Mouse (Mus musculus) forebrain, embryonic 13.5 days (tissue): ENCODE measurements at regions not wholly inside any gene's neighbourhood (a gene's known extent, or its start where the extent isn't known, plus 50 kb on each side); places are given as distances from the start of the nearest gene placed in this dataset.

Experiments
- ATAC-seq: fragments of 200-750 bp; cut with Nextera tagmentation; 2 replicates; pipeline ENCODE4 v1.8.0; 2017
- H3K27ac ChIP-seq: fragments of 300-500 bp; sonication (generic); 2 replicates; pipeline ENCODE4 v1.5.1; 2015; ENCODE audit warnings: inconsistent platforms, mild to moderate bottlenecking, moderate library complexity
- H3K27me3 ChIP-seq: fragments of 300-500 bp; sonication (generic); 2 replicates; pipeline ENCODE4 v1.6.1; 2015; ENCODE audit warnings: mild to moderate bottlenecking, inconsistent platforms
- H3K36me3 ChIP-seq: fragments of 300-500 bp; sonication (generic); 2 replicates; pipeline ENCODE4 v1.6.1; 2015; ENCODE audit warnings: mild to moderate bottlenecking, inconsistent platforms; ENCODE audit not compliant: poor library complexity, severe bottlenecking
- H3K4me1 ChIP-seq: fragments of 300-500 bp; sonication (generic); 2 replicates; pipeline ENCODE4 v1.6.1; 2015; ENCODE audit warnings: inconsistent platforms
- H3K4me2 ChIP-seq: fragments of 300-500 bp; sonication (generic); 2 replicates; pipeline ENCODE4 v1.6.1; 2015; ENCODE audit warnings: inconsistent platforms, mild to moderate bottlenecking, moderate library complexity
- H3K4me3 ChIP-seq: fragments of 300-500 bp; sonication (generic); 2 replicates; pipeline ENCODE4 v1.5.1; 2015; ENCODE audit warnings: mild to moderate bottlenecking, inconsistent platforms
- H3K9ac ChIP-seq: fragments of 300-500 bp; sonication (generic); 2 replicates; pipeline ENCODE4 v1.6.1; 2015; ENCODE audit warnings: mild to moderate bottlenecking, inconsistent platforms
- H3K9me3 ChIP-seq: fragments of 300-500 bp; sonication (generic); replicated peaks from 2 replicates; pipeline ENCODE4 v1.6.1; 2016; ENCODE audit warnings: inconsistent platforms
- WGBS: fragments of 180-500 bp; shearing (Covaris S2); methylation state at CpG from one replicate; pipeline ENCODE4 v1.1.7; 2015; 5-methylcytosine and 5-hydroxymethylcytosine counted together

DNA sequence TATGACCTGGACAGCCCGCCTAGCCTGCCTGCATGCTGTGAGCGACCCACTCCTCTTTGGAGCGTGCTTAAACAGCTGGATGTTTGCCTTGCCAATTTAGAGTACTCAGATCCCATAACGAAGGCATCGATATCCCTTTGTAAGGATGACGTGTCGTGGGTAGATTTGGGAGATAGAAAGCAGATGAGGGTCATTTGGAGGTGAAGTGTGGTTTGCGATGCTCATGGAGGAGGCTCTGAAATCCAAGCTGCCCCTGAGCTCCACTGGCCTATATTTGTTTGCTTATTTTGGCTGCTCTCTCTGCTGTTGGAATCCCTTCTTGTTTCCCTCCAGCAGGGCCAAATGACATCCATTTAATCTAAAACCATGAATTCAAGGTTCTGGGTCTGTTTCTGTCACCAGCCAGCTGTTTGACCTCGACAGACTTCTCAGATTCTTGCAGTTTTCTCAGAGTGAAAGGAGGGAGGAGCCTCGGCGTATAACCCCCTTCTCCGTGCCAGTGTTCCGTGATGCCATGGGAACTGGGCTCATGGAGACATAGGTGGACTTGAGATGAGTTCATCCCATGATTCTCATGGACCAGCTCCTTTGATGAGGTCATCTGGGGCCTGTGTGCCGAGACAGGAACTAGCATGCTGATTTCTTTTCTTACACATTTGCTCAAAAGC lies 144.7 kb upstream of the Mki67 start:
- no peak for ATAC-seq
- no peak overlapping the region for H3K27ac ChIP-seq
- H3K9me3 ChIP-seq, result no peaks in the 10 kb centered on the region
- H3K27me3 ChIP-seq, result peaks cover 22% of the 10 kb centered on the region
- 58% methylated on average over 14 of the region's 14 CpGs for WGBS
- no peak overlapping the region for H3K4me3 ChIP-seq
- no peak overlapping the region for H3K4me2 ChIP-seq
- no peak overlapping the region for H3K9ac ChIP-seq
- H3K4me1 ChIP-seq, result peaks cover 14% of the 10 kb centered on the region
- no peaks in the 10 kb centered on the region for H3K36me3 ChIP-seq

DNA sequence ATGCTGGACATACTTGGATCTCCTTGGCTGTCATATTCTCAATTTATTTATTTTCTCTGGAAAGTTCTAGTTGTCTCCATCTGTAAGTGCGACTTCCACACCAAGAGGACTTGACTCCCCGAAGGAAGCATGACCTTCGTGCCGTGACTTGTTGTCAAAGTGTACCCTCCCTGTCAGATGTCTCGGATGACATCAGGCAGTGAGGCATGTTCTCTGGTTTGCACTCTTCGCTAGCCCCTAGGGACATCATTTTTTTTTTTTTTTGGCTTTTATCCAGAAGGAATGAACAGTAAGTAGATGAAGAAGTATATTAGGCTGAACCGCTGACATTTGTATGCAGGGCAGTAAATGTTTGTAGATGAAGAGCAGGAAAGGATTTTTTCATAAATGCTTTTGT lies 145.2 kb upstream of the Mki67 start:
- Histone ChIP-seq H3K36me3 (no peaks in the 10 kb centered on the region), H3K9ac (no peak overlapping the region), H3K9me3 (no peaks in the 10 kb centered on the region), H3K27me3 (peaks cover 19% of the 10 kb centered on the region), H3K27ac (no peak overlapping the region), H3K4me3 (no peak overlapping the region), H3K4me2 (no peak overlapping the region), H3K4me1 (peaks cover 14% of the 10 kb centered on the region)
- no peak for ATAC-seq
- 71% methylated on average over 7 of the region's 7 CpGs for WGBS

DNA sequence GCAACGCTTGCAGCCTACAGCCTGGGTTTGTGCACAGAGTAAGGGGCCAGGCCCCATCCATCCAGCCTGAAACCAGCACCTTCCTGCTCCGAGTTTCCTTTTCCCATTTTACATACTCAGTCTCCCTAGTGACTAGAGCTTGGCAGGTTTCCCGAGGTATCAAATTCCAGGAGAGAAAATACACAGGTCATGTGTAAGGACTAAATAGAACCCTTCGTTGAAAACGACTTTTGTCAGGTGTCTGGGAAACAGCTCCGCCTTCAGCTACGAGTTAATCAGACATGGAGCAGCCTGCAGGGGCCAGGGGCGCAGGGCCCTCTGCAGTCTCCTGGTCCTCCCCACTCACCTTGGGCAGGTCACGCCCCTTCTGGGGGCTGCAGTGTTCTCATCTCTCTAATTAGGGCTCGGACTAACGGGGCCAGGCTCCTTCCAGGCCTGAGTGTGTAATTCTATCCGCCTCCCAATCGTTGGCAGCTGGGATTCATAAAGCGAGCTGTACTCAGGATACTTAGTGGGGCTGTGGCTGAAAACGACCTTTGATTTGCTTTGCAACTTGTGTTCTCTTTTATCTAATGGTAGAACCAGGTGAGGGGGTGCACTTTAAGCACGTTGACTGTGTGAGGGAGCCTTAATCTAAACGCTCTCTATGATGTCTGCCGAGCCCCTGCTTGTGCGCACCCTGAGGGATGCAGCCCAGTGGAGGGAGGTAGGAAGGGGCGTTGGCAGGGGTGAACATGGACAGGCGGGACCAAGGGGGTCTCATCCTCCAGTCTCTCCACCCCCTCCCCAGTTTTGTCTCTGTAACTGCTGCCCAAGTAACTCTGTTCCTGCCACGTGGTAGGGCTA lies 147.6 kb upstream of the Mki67 start:
- peaks cover 14% of the 10 kb centered on the region for H3K4me1 ChIP-seq
- no peak overlapping the region for H3K9ac ChIP-seq
- 39% methylated on average over 22 of the region's 22 CpGs for WGBS
- H3K4me2 ChIP-seq, result no peak overlapping the region
- H3K27ac ChIP-seq, result no peak overlapping the region
- no peaks in the 10 kb centered on the region for H3K9me3 ChIP-seq
- peaks cover 5% of the 10 kb centered on the region; the same call in 1 of the 2 replicates for H3K27me3 ChIP-seq
- no peak overlapping the region for H3K4me3 ChIP-seq
- peak; percentile 36; the same call in 1 of the 2 replicates for ATAC-seq
- no peaks in the 10 kb centered on the region for H3K36me3 ChIP-seq

DNA sequence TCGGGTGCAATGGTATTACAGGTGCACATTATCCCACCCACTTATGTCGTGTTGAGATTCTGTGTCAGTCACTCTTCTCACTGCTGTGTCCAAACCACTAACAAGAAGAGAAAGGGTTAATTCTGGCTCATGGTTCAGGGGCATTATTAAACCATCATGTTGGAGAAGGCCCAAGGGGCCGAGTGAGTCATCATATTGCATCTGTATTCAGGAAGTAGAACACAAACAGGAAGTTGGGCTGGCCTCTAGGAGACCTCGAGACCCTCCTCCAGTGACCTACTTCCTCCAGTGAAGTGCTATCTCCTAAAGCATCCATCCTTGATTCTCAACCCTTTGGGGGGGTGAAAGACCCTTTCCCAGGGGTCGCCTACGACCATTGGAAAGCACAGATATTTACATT lies 154.8 kb upstream of the Mki67 start:
- H3K4me1 ChIP-seq, result no peaks in the 10 kb centered on the region
- H3K9me3 ChIP-seq, result no peaks in the 10 kb centered on the region

DNA sequence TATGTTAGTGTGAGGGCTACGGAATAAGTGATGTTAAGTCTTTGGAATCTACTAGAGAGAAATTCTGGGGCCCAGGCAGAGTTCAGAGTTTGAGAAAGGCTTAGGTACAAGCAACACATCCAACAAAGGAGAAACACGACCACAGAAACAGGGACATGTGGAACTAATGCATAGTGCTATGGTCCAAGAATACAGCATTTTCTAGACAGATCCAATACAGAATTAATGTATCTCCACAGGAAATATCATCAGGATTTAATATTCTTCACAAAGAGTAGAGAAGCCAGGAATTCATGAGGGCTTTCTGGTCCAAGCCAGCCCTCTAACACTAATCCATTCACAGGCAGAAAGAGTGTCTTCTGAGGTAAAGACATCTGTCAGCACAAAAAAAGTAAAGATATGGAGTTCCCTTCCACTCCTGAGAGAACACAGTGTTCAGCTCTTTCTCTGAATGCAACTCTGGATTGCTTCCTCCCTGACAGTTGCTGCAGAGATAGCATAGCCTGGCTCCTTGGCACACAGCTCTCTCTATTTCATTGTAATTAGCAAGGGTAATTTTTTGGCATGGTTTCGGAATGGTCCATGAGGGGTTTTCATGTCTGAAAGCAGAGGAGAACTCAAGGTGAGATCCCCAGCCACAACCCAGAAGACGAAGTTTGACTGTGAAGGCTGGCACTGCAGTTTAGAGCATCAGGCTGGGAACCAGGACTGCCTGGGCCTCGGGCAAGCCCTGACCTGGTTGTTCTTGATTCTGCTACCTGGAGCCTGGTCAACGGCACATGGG lies 161.1 kb upstream of the Mki67 start:
- Histone ChIP-seq H3K27me3 (no peaks in the 10 kb centered on the region), H3K4me2 (no peak overlapping the region), H3K4me3 (no peak overlapping the region), H3K4me1 (no peaks in the 10 kb centered on the region), H3K36me3 (no peaks in the 10 kb centered on the region), H3K9me3 (no peaks in the 10 kb centered on the region), H3K27ac (no peak overlapping the region), H3K9ac (no peak overlapping the region)
- ATAC-seq, result no peak
- 90% methylated on average over 6 of the region's 6 CpGs for WGBS

More for the DNA sequence above, 154.8 kb upstream of the Mki67 start:
- ATAC-seq, result no peak
- no peak overlapping the region for H3K4me3 ChIP-seq
- no peak overlapping the region for H3K27ac ChIP-seq
- H3K4me2 ChIP-seq, result no peak overlapping the region
- 83% methylated on average over 6 of the region's 6 CpGs for WGBS
- H3K9ac ChIP-seq, result no peak overlapping the region
- no peaks in the 10 kb centered on the region for H3K27me3 ChIP-seq
- H3K36me3 ChIP-seq, result no peaks in the 10 kb centered on the region

DNA sequence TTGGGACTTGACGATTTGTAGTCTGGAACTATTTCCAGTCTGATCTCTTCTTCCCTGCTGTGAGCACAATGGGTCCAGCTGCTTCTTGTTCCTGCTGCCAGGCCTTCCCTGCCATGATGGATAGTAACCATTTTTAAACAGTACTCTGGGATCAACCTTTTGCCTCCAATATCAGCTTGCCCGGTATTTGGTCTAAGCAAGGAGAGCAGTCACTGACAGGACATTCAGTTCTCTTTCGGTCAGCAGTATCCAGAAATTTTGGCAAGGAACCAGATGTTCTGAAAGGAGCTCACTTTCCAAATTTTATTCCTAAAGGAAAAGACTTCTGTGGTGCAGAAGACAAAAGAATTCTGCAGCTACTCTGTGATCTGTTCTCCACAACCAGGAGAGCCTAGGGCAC lies 162.6 kb upstream of the Mki67 start:
- H3K4me2 ChIP-seq, result no peak overlapping the region
- no peak overlapping the region for H3K27ac ChIP-seq
- no peaks in the 10 kb centered on the region for H3K36me3 ChIP-seq
- ATAC-seq, result no peak
- 79% methylated on average over 3 of the region's 3 CpGs for WGBS
- no peaks in the 10 kb centered on the region for H3K27me3 ChIP-seq
- H3K9ac ChIP-seq, result no peak overlapping the region
- H3K4me3 ChIP-seq, result no peak overlapping the region
- no peaks in the 10 kb centered on the region for H3K9me3 ChIP-seq
- no peaks in the 10 kb centered on the region for H3K4me1 ChIP-seq

DNA sequence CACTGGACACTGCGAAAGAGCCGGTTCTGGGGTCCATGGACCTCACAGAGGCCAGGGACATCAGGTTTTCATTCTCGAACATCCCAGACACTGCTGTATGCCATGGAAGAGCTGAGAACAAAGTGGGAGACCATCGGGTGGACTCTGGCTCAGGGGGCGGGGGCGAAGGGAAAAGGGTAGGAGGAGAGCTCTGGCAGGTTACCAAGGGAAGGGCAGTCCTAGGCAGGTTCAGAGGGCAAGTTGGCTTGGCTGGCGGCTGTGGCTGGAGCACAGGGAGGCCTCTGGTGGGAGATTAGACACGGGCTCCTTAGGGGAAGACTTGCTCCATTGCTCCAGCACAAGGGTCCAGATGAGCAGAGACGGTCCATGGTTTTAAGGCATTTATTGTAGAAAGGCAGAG lies 164.3 kb upstream of the Mki67 start:
- Histone ChIP-seq H3K4me3 (no peak overlapping the region), H3K27ac (no peak overlapping the region), H3K27me3 (no peaks in the 10 kb centered on the region), H3K9ac (no peak overlapping the region), H3K4me1 (no peaks in the 10 kb centered on the region), H3K4me2 (no peak overlapping the region), H3K36me3 (no peaks in the 10 kb centered on the region), H3K9me3 (no peaks in the 10 kb centered on the region)
- no peak for ATAC-seq
- 91% methylated on average over 9 of the region's 9 CpGs for WGBS

DNA sequence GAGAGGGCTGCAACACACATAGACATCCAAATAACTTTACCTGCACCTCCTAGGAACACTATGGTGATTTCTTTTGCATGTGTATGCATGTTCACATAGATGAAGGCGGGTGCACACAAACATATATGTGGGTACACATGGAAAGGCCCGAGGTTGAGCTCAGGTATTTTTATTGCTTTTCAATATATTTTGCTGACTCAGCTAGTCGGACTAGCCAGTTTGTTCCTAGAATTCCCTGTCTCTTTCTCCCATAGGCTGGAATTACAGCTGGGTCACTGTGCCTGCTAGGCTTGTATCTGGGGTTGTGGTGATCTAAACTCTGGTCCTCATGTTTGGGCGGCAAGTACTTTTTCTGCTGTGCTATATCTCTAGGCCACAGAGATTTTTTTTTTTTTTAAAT lies 166.1 kb upstream of the Mki67 start:
- H3K4me2 ChIP-seq, result no peak overlapping the region
- H3K27me3 ChIP-seq, result no peaks in the 10 kb centered on the region
- ATAC-seq, result no peak
- no peaks in the 10 kb centered on the region for H3K4me1 ChIP-seq
- H3K9me3 ChIP-seq, result no peaks in the 10 kb centered on the region
- H3K27ac ChIP-seq, result no peak overlapping the region
- no peak overlapping the region for H3K4me3 ChIP-seq
- no peak overlapping the region for H3K9ac ChIP-seq
- no peaks in the 10 kb centered on the region for H3K36me3 ChIP-seq
- 91% methylated on average over 4 of the region's 4 CpGs for WGBS

DNA sequence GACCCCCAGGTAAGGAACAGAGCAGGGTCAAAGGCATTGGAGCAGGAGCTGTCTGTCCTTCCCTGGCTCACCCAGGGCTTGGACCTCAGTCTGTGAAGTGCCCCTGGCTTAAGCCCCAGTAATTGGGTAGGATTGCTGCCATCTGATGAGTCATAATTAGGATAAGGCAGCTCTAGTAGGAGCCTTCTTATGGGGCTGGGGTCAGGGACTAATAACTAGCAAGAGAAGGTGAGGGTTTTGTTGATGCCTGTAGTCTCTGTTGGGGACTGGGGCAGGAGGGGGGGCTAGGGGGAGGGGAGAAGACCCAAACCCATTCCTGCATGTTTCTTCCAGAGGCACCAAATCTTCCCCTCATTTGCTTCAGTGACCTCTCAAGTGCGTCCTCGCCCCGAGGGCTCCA lies 172.4 kb upstream of the Mki67 start:
- 0 out of 2 replicates have a peak overlapping the region, but pooled peaks have one; percentile 10 for H3K9ac ChIP-seq
- no peaks in the 10 kb centered on the region for H3K9me3 ChIP-seq
- WGBS, result 3% methylated on average over 3 of the region's 3 CpGs
- no peaks in the 10 kb centered on the region for H3K36me3 ChIP-seq
- peaks cover 14% of the 10 kb centered on the region for H3K4me1 ChIP-seq
- H3K4me3 ChIP-seq, result no peak overlapping the region
- no peak overlapping the region for H3K27ac ChIP-seq
- H3K27me3 ChIP-seq, result no peaks in the 10 kb centered on the region
- peak overlapping the region; percentile 45 for H3K4me2 ChIP-seq
- ATAC-seq, result peak; percentile 27; the same call in 1 of the 2 replicates

DNA sequence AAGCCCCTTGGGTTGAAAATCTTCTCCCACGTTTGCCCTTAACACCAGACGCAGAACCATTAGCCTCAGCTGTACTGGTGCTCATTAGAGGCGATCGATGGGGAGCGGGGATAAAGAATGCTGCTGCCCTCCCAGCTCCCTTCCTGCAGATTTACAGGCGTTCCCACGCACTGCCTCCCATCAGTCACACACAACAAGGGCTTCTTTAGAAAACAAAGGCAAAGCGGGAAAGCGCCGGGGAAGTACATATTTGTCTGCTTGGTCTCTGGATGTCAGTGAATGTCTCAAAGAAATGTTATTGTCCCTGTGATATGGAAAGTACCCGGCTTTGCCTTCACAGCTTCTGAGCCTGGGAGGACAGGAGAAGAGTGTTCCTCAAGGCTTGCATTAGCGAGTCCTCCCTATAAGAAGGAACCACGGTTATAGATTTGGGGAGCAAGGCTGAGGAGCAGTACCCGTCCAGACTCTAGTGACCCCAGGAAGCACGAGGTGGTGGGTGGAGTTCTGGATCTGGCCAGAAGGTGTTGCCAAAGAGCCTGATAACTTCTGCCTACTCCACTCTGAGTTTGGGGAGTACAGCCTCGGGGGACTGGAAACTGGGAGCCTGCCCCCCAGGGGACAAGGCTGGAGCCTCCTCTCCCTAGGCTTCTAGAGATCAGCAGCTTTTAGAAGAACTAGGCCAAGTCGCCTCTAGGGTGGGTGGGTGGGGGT lies 173.0 kb upstream of the Mki67 start:
- peak overlapping the region; percentile 45 for H3K4me2 ChIP-seq
- no peaks in the 10 kb centered on the region for H3K27me3 ChIP-seq
- H3K27ac ChIP-seq, result no peak overlapping the region
- peaks cover 14% of the 10 kb centered on the region for H3K4me1 ChIP-seq
- peak; percentile 38; the same call in 1 of the 2 replicates for ATAC-seq
- H3K4me3 ChIP-seq, result no peak overlapping the region
- 6% methylated on average over 17 of the region's 17 CpGs for WGBS
- no peaks in the 10 kb centered on the region for H3K9me3 ChIP-seq
- H3K9ac ChIP-seq, result 0 out of 2 replicates have a peak overlapping the region, but pooled peaks have one; percentile 10
- H3K36me3 ChIP-seq, result no peaks in the 10 kb centered on the region

DNA sequence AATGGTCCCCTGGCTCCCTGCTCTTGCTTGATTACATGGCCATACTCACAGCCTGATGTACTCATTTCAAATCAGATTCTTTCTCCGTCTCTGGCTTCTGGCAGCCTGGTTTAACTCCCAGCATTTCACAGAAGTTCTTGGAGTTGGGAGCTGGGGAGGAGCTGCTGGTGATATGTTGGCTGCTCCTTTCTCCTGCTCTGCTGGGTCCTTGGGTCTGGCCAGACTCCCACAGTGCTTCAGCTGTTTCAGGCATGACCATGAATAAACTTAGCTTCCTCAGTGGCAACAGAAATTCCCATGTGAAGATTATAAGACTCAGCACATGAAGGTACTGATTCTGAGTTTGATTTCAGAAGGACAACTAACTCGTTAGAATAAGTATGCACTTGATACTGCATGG lies 182.7 kb upstream of the Mki67 start:
- Histone ChIP-seq H3K36me3 (no peaks in the 10 kb centered on the region), H3K9me3 (no peaks in the 10 kb centered on the region), H3K27me3 (no peaks in the 10 kb centered on the region), H3K4me3 (no peak overlapping the region), H3K4me1 (peaks cover 3% of the 10 kb centered on the region; the same call in 1 of the 2 replicates), H3K27ac (no peak overlapping the region), H3K9ac (no peak overlapping the region), H3K4me2 (no peak overlapping the region)
- no peak for ATAC-seq
- 85% methylated on average over 2 of the region's 2 CpGs for WGBS
